Mouse (Mus musculus) hindbrain, embryonic 10.5 days (tissue): ENCODE measurements at regions not wholly inside any gene's neighbourhood (a gene's known extent, or its start where the extent isn't known, plus 50 kb on each side); places are given as distances from the start of the nearest gene placed in this dataset.

ENCODE experiments used
- DNase-seq: peaks from one replicate; pipeline ENCODE4 v3.0.0-alpha.2; 2017; ENCODE audit warnings: low spot score
- H3K27ac ChIP-seq: fragments of 300-500 bp; sonication (generic); 2 replicates; pipeline ENCODE4 v1.5.1; 2016; ENCODE audit warnings: mild to moderate bottlenecking, moderate library complexity
- H3K27me3 ChIP-seq: fragments of 300-500 bp; sonication (generic); 2 replicates; pipeline ENCODE4 v1.6.1; 2016; ENCODE audit warnings: mild to moderate bottlenecking; ENCODE audit not compliant: poor library complexity, insufficient read depth, severe bottlenecking
- H3K36me3 ChIP-seq: fragments of 300-500 bp; sonication (generic); 2 replicates; pipeline ENCODE4 v1.6.1; 2016; ENCODE audit warnings: mild to moderate bottlenecking, moderate library complexity
- H3K4me1 ChIP-seq: fragments of 300-500 bp; sonication (generic); replicated peaks from 2 replicates; pipeline ENCODE4 v1.6.1; 2016; ENCODE audit warnings: mild to moderate bottlenecking
- H3K4me3 ChIP-seq: fragments of 300-500 bp; sonication (generic); 2 replicates; pipeline ENCODE4 v1.5.1; 2016; ENCODE audit warnings: mild to moderate bottlenecking, moderate library complexity
- H3K9me3 ChIP-seq: fragments of 300-500 bp; sonication (generic); 2 replicates; pipeline ENCODE4 v1.6.1; 2016; ENCODE audit warnings: mild to moderate bottlenecking, moderate library complexity
- WGBS: fragments of 180-500 bp; shearing (Covaris S2); methylation state at CpG from one replicate; pipeline ENCODE4 v1.1.7; 2016; 5-methylcytosine and 5-hydroxymethylcytosine counted together

- H3K9me3 ChIP-seq = no peaks in the 10 kb centered on the region
- no peaks in the 10 kb centered on the region for H3K36me3 ChIP-seq
- 84% methylated on average over 6 of the region's 6 CpGs for WGBS
- no peak for DNase-seq
- H3K27ac ChIP-seq = 0 out of 2 replicates have a peak overlapping the region, but pooled peaks have one; percentile 13
- H3K4me1 ChIP-seq = peaks cover 6% of the 10 kb centered on the region; the same call in 1 of the 2 replicates
- H3K27me3 ChIP-seq = no peaks in the 10 kb centered on the region
- H3K4me3 ChIP-seq = no peak overlapping the region
Measured at GRCm38 (mm10) chr14:76188105-76188645, 77.5 kb downstream of the Nufip1 start.

GRCm38 (mm10) chr14:76195324-76195723 lies 84.6 kb downstream of the Nufip1 start:
- WGBS = 91% methylated on average over 10 of the region's 10 CpGs
- DNase-seq = no peak

GRCm38 (mm10) chr14:76197357-76197756 lies 86.7 kb downstream of the Nufip1 start:
- DNase-seq = no peak
- Histone ChIP-seq H3K27ac (no peak overlapping the region), H3K36me3 (no peaks in the 10 kb centered on the region), H3K4me3 (no peak overlapping the region), H3K27me3 (no peaks in the 10 kb centered on the region), H3K9me3 (no peaks in the 10 kb centered on the region), H3K4me1 (peaks cover 14% of the 10 kb centered on the region)
- WGBS = 81% methylated on average over 2 of the region's 2 CpGs

More at GRCm38 (mm10) chr14:76195324-76195723, 84.6 kb downstream of the Nufip1 start:
- H3K36me3 ChIP-seq = no peaks in the 10 kb centered on the region
- peak overlapping the region; percentile 59; the same call in 1 of the 2 replicates for H3K27ac ChIP-seq
- H3K9me3 ChIP-seq = no peaks in the 10 kb centered on the region
- H3K27me3 ChIP-seq = no peaks in the 10 kb centered on the region
- peaks cover 14% of the 10 kb centered on the region for H3K4me1 ChIP-seq
- H3K4me3 ChIP-seq = no peak overlapping the region

DNA sequence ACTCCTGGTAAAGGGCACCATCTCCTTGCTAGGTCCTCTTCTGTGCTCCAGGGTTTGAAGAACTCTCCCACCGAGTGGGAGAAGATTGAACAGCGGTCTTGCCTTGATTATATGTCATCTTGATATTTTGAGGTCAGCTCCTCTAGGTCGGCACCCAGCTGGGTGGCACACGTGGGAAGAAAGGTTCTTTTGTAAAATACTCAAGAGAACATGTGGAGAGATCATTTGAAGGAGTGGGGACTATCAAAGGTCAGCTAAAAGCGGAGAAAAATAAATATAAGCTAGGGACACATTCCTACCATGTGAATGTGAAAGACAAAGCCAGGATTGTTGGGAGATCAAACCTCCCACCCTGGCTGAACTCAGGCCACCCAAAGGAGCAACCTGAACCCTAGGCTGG lies 87.7 kb downstream of the Nufip1 start:
- Histone ChIP-seq H3K4me1 (peaks cover 14% of the 10 kb centered on the region), H3K36me3 (no peaks in the 10 kb centered on the region), H3K4me3 (no peak overlapping the region), H3K9me3 (no peaks in the 10 kb centered on the region), H3K27me3 (no peaks in the 10 kb centered on the region), H3K27ac (no peak overlapping the region)
- WGBS = 34% methylated on average over 5 of the region's 5 CpGs
- DNase-seq = peak; percentile 35

DNA sequence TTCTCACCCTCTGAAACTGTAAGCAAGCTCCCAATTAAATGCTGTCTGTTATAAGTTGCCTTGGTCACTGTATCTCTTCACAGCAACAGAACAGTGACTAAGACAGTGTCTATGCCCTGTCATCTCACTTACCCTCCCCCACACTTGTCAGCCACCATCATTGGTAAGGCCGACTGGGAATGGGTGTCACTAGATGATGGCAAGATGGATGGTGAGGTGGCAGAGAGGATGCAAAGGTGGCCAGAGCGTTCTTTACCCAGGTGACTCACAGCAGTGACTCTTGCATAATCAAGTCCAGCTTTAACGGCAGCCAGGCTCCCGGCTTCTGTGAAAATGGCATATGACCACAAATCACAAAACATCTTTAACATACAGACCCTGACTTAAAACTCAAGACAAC lies 91.9 kb downstream of the Nufip1 start:
- 94% methylated on average over 4 of the region's 4 CpGs for WGBS
- no peaks in the 10 kb centered on the region for H3K9me3 ChIP-seq

DNA sequence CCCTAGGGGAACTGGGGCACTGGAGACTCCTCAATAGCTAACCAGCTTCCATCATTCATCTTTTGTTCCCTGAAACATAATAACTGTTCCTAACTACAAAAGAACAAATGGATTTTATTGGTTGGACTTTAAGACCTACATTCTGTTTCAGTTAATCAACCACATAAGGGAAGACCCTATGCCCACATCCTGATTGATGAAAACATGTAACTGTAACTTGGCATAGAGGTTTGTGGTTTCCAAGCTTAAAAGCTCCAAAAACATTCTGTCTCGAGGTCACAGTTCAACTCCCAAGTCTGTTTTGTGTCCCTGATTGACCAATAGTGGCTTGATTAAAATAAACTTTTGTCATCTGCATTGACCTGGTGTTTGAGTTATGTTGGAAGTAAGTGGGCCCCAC lies 92.4 kb downstream of the Nufip1 start:
- no peak overlapping the region for H3K27ac ChIP-seq
- no peaks in the 10 kb centered on the region for H3K9me3 ChIP-seq
- no peaks in the 10 kb centered on the region for H3K36me3 ChIP-seq
- no peak for DNase-seq
- 81% methylated on average over 1 of the region's 1 CpGs for WGBS
- H3K27me3 ChIP-seq = no peaks in the 10 kb centered on the region
- H3K4me3 ChIP-seq = no peak overlapping the region
- peaks cover 6% of the 10 kb centered on the region; the same call in 1 of the 2 replicates for H3K4me1 ChIP-seq

More for the DNA sequence above, 91.9 kb downstream of the Nufip1 start:
- Histone ChIP-seq H3K36me3 (no peaks in the 10 kb centered on the region), H3K27me3 (no peaks in the 10 kb centered on the region), H3K4me3 (no peak overlapping the region), H3K4me1 (peaks cover 6% of the 10 kb centered on the region; the same call in 1 of the 2 replicates), H3K27ac (no peak overlapping the region)
- DNase-seq = no peak

GRCm38 (mm10) chr14:76216446-76217177 lies 105.9 kb downstream of the Nufip1 start:
- Histone ChIP-seq H3K4me1 (peaks cover 27% of the 10 kb centered on the region), H3K4me3 (no peak overlapping the region), H3K9me3 (peaks cover 16% of the 10 kb centered on the region), H3K36me3 (no peaks in the 10 kb centered on the region), H3K27me3 (no peaks in the 10 kb centered on the region), H3K27ac (no peak overlapping the region)
- 82% methylated on average over 12 of the region's 12 CpGs for WGBS
- DNase-seq = no peak

GRCm38 (mm10) chr14:76217178-76217500 lies 106.4 kb downstream of the Nufip1 start:
- Histone ChIP-seq H3K4me3 (no peak overlapping the region), H3K27me3 (no peaks in the 10 kb centered on the region), H3K9me3 (peaks cover 16% of the 10 kb centered on the region), H3K4me1 (peaks cover 27% of the 10 kb centered on the region), H3K36me3 (no peaks in the 10 kb centered on the region), H3K27ac (no peak overlapping the region)
- WGBS = 75% methylated on average over 9 of the region's 9 CpGs
- no peak for DNase-seq

DNA sequence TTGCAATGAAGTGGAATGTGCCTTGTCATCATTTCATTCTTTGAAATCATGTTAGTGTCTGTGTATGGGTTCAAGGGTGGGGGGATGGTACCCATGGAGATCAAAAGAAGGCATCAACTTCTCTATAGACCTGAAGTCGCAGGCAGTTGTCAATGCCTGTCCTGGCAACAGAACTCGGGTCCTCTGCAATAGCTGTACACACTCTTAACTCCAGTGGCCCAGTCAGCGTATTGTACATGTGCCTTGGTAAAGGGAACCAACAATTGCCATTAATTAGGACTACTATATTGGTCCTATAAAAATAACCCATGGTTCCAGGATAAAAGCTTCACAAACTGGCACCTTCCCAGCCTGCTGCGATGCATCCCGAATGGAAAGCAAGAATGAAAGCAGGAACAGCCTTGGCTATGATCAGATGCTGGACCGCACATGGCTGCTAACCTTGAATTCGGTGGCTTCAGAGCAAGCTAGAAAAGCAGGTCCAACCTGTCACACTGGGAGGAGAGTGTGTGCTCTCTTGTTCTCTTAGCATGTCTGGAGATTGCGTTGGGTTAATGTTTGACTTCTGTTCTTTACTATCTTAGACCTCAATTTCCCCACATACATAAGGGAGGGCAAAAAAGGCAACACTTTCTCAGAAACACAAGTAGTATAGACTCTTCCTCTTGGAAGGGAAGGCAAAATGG lies 107.0 kb downstream of the Nufip1 start:
- Histone ChIP-seq H3K27ac (no peak overlapping the region), H3K9me3 (peaks cover 16% of the 10 kb centered on the region), H3K36me3 (no peaks in the 10 kb centered on the region), H3K27me3 (no peaks in the 10 kb centered on the region), H3K4me1 (peaks cover 28% of the 10 kb centered on the region), H3K4me3 (no peak overlapping the region)
- WGBS = 92% methylated on average over 8 of the region's 8 CpGs
- DNase-seq = no peak

DNA sequence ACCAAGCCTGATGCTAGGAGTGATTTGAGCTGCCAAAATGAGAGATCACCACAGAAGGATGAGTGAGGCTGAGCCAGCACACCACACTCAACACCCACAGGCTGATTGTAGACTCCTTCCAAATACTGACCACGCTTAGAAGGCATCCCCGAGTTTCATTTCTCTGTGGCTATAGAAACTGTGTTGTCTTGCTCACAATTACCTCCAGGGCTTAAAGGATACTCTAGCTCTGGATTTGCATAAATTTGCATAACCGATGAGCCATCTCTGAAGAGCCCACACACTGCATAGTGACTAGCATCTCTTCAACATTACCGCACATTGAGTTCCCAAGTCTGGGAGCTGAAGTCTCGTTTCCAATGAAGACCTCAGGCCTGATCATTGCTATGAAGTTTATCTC lies 110.3 kb downstream of the Nufip1 start:
- peaks cover 16% of the 10 kb centered on the region for H3K9me3 ChIP-seq
- DNase-seq = no peak

GRCm38 (mm10) chr14:76221617-76222319 lies 111.1 kb downstream of the Nufip1 start:
- Histone ChIP-seq H3K27ac (peak overlapping the region; percentile 80), H3K36me3 (no peaks in the 10 kb centered on the region), H3K4me3 (no peak overlapping the region), H3K9me3 (peaks cover 16% of the 10 kb centered on the region), H3K27me3 (no peaks in the 10 kb centered on the region), H3K4me1 (peaks cover 33% of the 10 kb centered on the region)
- peak; percentile 48 for DNase-seq
- 38% methylated on average over 10 of the region's 10 CpGs for WGBS

More for the DNA sequence above, 110.3 kb downstream of the Nufip1 start:
- H3K4me1 ChIP-seq = peaks cover 33% of the 10 kb centered on the region
- H3K27ac ChIP-seq = peak overlapping the region; percentile 80
- H3K36me3 ChIP-seq = no peaks in the 10 kb centered on the region
- 59% methylated on average over 5 of the region's 5 CpGs for WGBS
- no peaks in the 10 kb centered on the region for H3K27me3 ChIP-seq
- H3K4me3 ChIP-seq = no peak overlapping the region

GRCm38 (mm10) chr14:76222320-76222626 lies 111.6 kb downstream of the Nufip1 start:
- peak; percentile 15 for DNase-seq
- WGBS = 93% methylated on average over 1 of the region's 1 CpGs
- Histone ChIP-seq H3K9me3 (peaks cover 16% of the 10 kb centered on the region), H3K4me1 (peaks cover 33% of the 10 kb centered on the region), H3K36me3 (no peaks in the 10 kb centered on the region), H3K4me3 (no peak overlapping the region), H3K27ac (peak overlapping the region; percentile 80), H3K27me3 (no peaks in the 10 kb centered on the region)
